Mouse (Mus musculus) sigmoid colon, adult 10 weeks (tissue): ENCODE measurements around the gene Pyroxd2. TPM values are rescaled to one million over a fixed set of nuclear protein-coding genes. Genes with fewer than 3 reads are reported as not detected.

ENCODE experiments used
- polyA plus RNA-seq: library from polyadenylated mRNA; stranded (reverse); fragments of 350-450 nt; fragmentation: Illumina TruSeq; extraction: RNeasy Lipid Tissue Mini Kit (QIAGEN cat#74804); gene quantifications from one replicate; pipeline ENCODE4 v1.2.3, GENCODE M21; 2014; ENCODE audit warnings: low read depth, low replicate concordance

Gene Pyroxd2
- 3.6 TPM for polyA plus RNA-seq

DNA sequence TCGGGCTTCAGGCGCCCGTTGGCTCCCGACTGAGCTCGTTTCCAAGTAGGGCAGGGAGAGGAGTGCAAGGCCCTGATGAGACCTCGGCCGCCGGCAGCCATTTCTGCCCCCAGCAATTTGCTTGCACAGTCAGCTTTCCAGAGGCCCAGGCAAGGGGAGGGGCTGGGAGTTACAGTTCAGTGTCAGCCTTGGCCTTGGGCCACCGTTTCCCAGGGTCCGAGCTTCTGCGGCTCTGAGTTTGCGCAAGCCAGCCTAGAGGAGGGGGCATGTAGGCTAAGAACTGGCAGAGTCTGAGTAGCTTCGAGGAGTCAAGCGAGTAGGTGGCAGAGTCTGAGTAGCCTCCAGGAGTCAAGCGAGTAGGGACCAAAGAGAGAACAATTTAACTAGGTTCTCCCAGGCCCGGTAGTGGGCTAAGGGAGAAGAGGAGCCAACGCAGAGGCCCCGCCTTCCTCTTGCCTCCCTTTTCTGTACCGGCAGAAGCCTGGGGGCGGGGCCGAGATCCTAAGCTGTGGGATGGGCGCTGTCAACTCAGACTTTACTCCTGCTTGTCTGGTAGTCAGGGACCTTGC is at the start of gene Pyroxd2:
Pyroxd2 (minus strand) TSS at position 413 of the 569 bp plus-strand sequence.

DNA sequence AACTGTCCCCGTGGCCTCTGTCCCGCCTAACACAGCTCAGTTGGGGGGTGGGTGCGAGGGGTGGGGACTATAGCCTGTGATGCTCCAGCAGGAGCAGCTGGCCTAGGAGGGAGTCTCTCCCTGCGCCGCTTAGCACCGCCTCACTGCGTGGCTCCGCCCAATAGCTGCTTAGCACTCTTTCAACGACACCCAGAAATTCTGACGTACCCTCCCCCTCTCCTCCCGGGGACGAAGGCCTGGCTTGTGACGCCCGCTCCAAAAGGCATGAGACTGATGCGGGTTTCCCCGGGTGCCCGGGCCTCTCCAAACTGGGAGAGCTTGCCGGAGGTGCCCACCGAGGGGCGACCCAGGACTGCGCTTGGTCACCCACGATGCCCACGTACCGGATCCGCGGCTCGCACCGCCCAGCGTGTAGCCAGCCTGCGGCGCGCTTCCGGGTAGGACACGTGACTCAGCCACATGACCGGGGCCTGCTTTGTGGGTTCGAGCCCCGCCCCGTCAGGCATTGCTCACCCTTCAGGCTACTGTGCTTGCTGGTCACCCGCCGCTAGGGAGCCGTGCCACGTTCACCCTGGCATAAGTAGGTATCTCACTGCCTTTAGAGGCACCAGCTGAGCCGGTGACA is 27.1 kb upstream of the Pyroxd2 start, which contains the start of gene Hps1:
Hps1 (minus strand) TSS at position 448 of the 625 bp plus-strand sequence.

Other genes with a start within 250 kb of the Pyroxd2 start
- 31.3 TPM for gene R3hcc1l, start 234.0 kb downstream of the Pyroxd2 start, polyA plus RNA-seq
- 0.25 TPM for gene Loxl4, start 140.0 kb downstream of the Pyroxd2 start, polyA plus RNA-seq
- 1.1 TPM for gene Hps1, start 27.2 kb upstream of the Pyroxd2 start, polyA plus RNA-seq